Mouse (Mus musculus): ENCODE data around the gene Nol12. TPM values are rescaled to one million over a fixed set of nuclear protein-coding genes. Genes with fewer than 3 reads are reported as not detected.

Nol12 gene
- polyA plus RNA-seq (2012; rRNA removed) = 9.5 and 10.2 TPM in 2 replicates

DNA sequence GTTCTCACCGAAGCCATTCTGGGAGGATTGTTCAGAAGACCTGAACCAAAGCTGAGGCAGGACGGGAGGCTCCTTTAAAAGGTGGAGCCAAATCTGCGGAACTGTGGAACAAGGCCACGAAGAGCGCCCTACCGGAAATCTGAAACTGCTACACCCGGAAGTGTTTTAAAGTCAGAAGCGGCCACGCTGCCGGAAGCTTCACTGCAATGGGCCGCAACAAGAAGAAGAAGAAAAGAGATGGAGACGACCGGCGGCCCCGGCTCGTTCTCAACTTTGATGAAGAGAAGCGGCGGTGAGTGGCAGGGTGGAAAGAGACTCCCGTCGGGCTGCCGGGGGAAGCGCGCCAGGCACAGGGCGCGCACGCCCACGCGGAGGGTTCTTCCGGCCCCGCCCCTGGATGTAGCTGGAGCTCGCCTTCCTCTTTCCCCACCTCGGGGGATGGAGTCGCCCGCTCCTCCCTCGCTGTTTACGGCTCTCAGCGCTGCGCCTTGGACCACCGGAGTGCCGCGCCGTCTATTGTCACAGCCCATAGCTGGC is at the start of gene Nol12:
TSS of gene Nol12 (plus strand) at position 150 of the 537 bp plus-strand sequence.

DNA sequence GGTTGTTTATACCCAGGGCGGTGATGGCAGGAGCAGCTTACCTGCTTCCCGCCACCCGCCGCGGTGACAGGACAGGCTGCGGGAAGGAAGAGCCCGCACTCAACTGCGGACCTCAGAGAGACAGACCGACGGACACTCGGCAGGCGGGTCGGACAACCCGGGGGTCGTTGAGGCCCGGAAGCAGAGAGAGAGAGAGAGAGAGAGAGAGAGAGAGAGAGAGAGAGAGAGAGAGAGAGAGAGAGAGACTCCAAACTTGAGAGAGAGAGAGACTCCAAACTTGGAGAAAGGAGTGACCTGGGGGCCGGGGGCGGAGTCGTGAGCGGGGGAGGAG is 35.4 kb upstream of the Nol12 start, which contains the start of gene Gm49510:
TSS of gene Gm49510 (plus strand) at position 259 of the 331 bp plus-strand sequence.

DNA sequence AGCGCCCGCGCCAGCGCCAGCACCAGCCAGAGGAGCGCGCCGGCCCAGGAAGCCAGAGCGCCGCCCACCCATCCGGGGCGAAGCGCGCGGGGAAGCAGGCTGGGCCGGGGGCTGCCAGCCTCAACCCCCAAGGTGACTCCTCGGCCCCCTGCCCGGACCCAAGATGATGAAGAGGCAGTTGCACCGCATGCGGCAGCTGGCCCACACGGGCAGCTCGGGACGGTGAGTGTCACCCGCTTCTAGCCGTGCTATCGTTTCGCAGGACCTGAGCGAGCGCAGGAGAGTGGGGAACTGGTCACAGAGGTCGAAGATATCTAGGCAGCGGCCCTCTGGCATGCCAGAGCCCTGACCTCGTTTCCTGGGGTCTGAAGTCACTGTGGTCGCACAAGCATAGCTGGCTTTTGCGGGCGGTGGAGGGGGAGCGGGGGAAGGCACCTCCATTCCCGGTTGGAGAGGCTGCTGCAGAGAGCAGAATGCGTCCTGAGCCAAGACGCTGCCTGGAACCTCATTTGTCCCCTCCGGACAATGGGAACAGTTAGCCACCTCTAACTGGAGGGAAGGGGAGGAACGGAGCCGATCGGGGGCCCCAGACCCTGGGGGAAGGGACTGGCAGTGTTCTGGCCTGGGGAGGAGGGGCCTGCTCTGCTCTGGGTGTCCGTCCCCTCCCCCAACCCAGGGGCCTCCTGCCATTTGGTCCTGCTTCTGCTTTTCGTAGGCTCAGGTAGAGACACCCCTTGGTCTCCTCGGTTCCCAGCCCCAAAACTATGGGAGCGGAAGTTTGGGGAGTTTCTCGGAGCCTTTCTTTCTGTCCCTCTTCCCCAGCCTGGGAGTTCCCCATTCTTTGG is 34.8 kb upstream of the Nol12 start, which contains the start of gene Sh3bp1:
TSS of gene Sh3bp1 (plus strand) at position 29 of the 845 bp plus-strand sequence.

DNA sequence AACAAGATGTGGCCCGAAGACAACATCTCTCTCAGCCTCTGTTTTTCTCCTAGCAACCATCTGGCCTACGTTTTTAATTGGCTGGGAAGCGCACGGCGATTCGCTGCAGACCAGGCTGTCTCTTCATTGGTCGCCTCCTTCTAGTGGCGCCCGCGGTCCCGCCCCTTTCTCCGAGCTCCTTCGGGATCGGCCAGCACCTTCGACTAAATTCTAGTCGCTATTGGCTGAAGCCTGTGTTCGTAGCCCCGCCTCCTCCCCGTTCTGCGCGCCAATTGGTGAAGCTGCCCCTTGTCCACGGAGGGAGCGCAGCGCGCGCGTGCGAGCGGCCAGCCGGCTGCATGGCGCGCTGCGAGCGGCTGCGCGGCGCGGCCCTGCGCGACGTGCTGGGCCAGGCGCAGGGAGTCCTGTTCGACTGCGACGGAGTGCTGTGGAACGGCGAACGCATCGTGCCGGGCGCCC is 21.1 kb upstream of the Nol12 start, which contains the start of gene Pdxp:
TSS of gene Pdxp (plus strand) at position 288 of the 459 bp plus-strand sequence.

DNA sequence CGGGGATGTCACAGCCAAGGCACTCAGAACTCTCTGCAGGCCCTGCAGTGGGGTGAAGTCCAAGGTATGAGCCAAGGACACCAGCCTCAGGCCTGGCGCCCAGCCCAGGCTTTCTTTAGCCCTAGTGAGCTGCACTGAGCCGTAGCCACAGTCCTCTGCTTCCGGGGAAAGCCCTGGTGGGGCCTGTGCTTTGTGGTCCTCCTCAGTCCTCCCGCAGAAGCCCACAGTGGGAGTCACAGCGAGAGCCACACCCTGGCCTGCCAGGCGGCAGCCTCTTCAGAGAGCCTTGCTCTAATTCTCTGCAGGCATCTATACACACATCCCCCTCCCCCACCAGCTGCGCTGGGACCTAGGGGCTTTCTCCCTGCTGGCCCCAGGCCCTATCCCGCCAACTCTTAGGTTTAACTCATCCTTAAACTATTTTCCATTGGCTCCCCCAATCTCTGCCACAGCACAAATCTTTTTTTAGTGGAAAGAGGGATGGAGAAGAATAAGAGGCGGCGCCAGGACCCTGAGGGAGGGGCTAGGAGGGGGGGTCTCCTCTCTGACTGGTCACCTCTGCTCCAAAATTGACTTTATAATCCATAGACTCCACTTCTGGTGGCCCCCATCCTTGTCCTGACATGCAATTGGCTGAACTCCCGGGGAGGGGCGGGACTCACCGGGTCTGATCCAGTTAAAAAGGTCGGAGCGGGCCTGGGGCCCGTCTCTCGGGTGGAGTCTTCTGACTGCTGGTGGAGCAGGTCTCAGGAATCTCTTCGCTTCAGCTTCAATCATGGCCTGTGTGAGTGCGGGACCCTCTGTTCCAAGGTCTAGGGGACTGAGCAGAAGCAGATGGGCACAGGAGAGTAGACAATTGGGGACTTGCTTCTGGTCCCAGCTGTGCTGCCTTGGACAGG is 8.5 kb upstream of the Nol12 start, which contains the start of gene Lgals1:
TSS of gene Lgals1 (plus strand) at position 705 of the 899 bp plus-strand sequence.

DNA sequence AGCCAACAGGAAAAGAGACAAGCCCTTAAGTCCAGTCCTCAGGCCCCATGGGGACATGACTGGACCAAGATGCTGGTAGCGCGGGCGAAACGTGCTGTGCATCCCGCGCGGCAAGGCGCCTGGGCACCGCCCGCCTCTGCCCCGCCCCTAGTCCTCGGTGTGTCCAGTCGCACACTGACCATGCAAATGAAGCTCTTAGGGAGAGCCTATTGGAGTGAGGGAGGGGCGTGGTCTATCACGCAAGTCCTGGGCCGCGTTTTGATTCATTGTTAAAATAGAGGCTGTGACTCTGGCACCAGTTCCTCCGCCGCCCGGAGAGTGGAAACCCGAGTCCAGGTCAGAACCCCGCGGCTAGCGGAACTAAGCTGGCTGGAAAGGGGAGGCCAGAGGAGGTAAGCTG is 12.9 kb downstream of the Nol12 start, which contains the start of gene Triobp:
TSS of gene Triobp (plus strand) at position 68 of the 400 bp plus-strand sequence.

Other genes starting within 250 kb of the Nol12 start
- gene Elfn2, start 216.2 kb upstream of the Nol12 start, polyA plus RNA-seq (2012; rRNA removed) = not detected in 2 replicates
- 3.7 and 4.1 TPM in 2 replicates for gene Mfng, start 161.5 kb upstream of the Nol12 start, polyA plus RNA-seq (2012; rRNA removed)
- 4.5 and 5.8 TPM in 2 replicates for gene Card10, start 131.9 kb upstream of the Nol12 start, polyA plus RNA-seq (2012; rRNA removed)
- gene Cdc42ep1, start 92.3 kb upstream of the Nol12 start, polyA plus RNA-seq (2012; rRNA removed) = 11.7 and 13.7 TPM in 2 replicates
- 1.8 and 3.1 TPM in 2 replicates for gene Lgals2, start 79.4 kb upstream of the Nol12 start, polyA plus RNA-seq (2012; rRNA removed)
- gene Gga1, start 57.7 kb upstream of the Nol12 start, polyA plus RNA-seq (2012; rRNA removed) = 16.7 and 19.6 TPM in 2 replicates
- not detected in 2 replicates for gene Gm49510, start 35.3 kb upstream of the Nol12 start, polyA plus RNA-seq (2012; rRNA removed)
- gene Sh3bp1, start 35.2 kb upstream of the Nol12 start, polyA plus RNA-seq (2012; rRNA removed) = 15.3 and 18.9 TPM in 2 replicates
- gene Pdxp, start 21.0 kb upstream of the Nol12 start, polyA plus RNA-seq (2012; rRNA removed) = 3.1 and 3.6 TPM in 2 replicates
- gene Lgals1, start 8.2 kb upstream of the Nol12 start, polyA plus RNA-seq (2012; rRNA removed) = 103 and 125 TPM in 2 replicates
- gene Triobp, start 12.8 kb downstream of the Nol12 start, polyA plus RNA-seq (2012; rRNA removed) = 16.3 and 19.3 TPM in 2 replicates
- gene H1f0, start 93.5 kb downstream of the Nol12 start, polyA plus RNA-seq (2012; rRNA removed) = 93.6 and 124 TPM in 2 replicates
- gene Galr3, start 107.0 kb downstream of the Nol12 start, polyA plus RNA-seq (2012; rRNA removed) = 0.15 and 0.18 TPM in 2 replicates
- gene Ankrd54, start 128.0 kb downstream of the Nol12 start, polyA plus RNA-seq (2012; rRNA removed) = 22.1 TPM in 2 replicates
- 72.6 and 76.3 TPM in 2 replicates for gene Eif3l, start 140.2 kb downstream of the Nol12 start, polyA plus RNA-seq (2012; rRNA removed)
- gene Micall1, start 174.0 kb downstream of the Nol12 start, polyA plus RNA-seq (2012; rRNA removed) = 2.0 and 2.6 TPM in 2 replicates
- gene Polr2f, start 206.1 kb downstream of the Nol12 start, polyA plus RNA-seq (2012; rRNA removed) = 67.7 and 70.2 TPM in 2 replicates
- 0.63 and 0.97 TPM in 2 replicates for gene 1700088E04Rik, start 206.3 kb downstream of the Nol12 start, polyA plus RNA-seq (2012; rRNA removed)
- 0.74 and 1.3 TPM in 2 replicates for gene Sox10, start 230.3 kb downstream of the Nol12 start, polyA plus RNA-seq (2012; rRNA removed)

All from liver, embryonic 18 days (tissue).